Mouse (Mus musculus): ENCODE data around the gene Mettl13. TPM values are rescaled to one million over a fixed set of nuclear protein-coding genes. Genes with fewer than 3 reads are reported as not detected.
A peak's percentile ranks its signal among the peaks of the same experiment; 100 is the strongest.

Mettl13 gene
- polyA plus RNA-seq, 1 experiment from 2014 or later, result 20.1 TPM

GRCm38 (mm10) chr1:162570931-162571601, 22.7 kb upstream of the Mettl13 start:
- Histone ChIP-seq H3K4me1 (ENCODE audit: control insufficient read depth, insufficient read depth, low read length) (peaks cover 6% of the 10 kb centered on the region; the same call in 1 of the 2 replicates), H3K4me2 (ENCODE audit: low read depth, low read length) (peak overlapping the region; percentile 78), H3K9me3 (replicated peaks; ENCODE audit: control insufficient read depth, low read length) (no peaks in the 10 kb centered on the region; the same call in 1 of the 2 replicates), H3K4me3 (replicated peaks; ENCODE audit: low read length) (peak overlapping the region; percentile 77), H3K36me3 (ENCODE audit: control insufficient read depth, insufficient read depth, low read length) (peaks cover 7% of the 10 kb centered on the region), H3K27me3 (ENCODE audit: control insufficient read depth, insufficient read depth, low read length) (no peaks in the 10 kb centered on the region), H3K27ac (ENCODE audit: low read length) (peak overlapping the region; percentile 86), H3K9ac (ENCODE audit: low read length) (peak overlapping the region; percentile 87)
- WGBS, result under 1% methylated on average over 46 of the region's 46 CpGs
- ATAC-seq (ENCODE audit: insufficient read depth, low FRiP score), result no peak; the same call in 1 of the 2 replicates

DNA sequence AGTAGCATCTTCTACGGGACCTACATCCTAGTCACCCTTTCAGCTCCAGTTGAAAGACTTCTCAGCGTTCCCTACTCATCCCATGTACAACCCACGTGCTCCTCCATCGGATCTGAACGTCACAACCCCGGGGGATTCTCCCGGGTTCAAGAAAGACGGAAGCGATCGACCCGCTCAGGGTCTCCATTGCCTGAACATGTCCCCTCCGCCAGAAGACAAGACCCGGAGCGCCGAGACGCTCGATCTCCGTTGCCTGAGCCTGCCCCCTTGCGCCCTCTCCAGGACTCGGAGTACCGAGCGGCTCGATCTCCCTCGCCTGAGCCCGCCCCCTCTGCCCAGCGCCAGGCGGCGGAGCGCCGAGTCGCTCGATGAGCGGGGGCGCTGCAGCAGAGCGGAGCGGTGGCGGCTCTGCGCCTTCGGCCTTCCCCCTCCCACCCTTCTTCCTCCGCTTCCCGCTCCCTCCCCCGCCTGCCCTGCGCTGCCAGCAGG, 22.0 kb upstream of the Mettl13 start, which contains the start of gene Vamp4:
TSS of gene Vamp4 (plus strand) at position 256 of the 489 bp plus-strand sequence.
- peak; percentile 98 for ATAC-seq (ENCODE audit: insufficient read depth, low FRiP score)
- H3K27ac ChIP-seq (ENCODE audit: low read length), result peak within 1 kb of the TSS; percentile 86
- H3K27me3 ChIP-seq (ENCODE audit: control insufficient read depth, insufficient read depth, low read length), result no peaks in the 10 kb centered on the region
- peak within 1 kb of the TSS; percentile 87 for H3K9ac ChIP-seq (ENCODE audit: low read length)
- peak within 1 kb of the TSS; percentile 77 for H3K4me3 ChIP-seq (replicated peaks; ENCODE audit: low read length)
- peaks cover 7% of the 10 kb centered on the region for H3K36me3 ChIP-seq (ENCODE audit: control insufficient read depth, insufficient read depth, low read length)
- H3K4me1 ChIP-seq (ENCODE audit: control insufficient read depth, insufficient read depth, low read length), result peaks cover 6% of the 10 kb centered on the region; the same call in 1 of the 2 replicates
- under 1% methylated on average over 40 of the region's 43 CpGs for WGBS
- peak within 1 kb of the TSS; percentile 78 for H3K4me2 ChIP-seq (ENCODE audit: low read depth, low read length)
- no peaks in the 10 kb centered on the region; the same call in 1 of the 2 replicates for H3K9me3 ChIP-seq (replicated peaks; ENCODE audit: control insufficient read depth, low read length)

DNA sequence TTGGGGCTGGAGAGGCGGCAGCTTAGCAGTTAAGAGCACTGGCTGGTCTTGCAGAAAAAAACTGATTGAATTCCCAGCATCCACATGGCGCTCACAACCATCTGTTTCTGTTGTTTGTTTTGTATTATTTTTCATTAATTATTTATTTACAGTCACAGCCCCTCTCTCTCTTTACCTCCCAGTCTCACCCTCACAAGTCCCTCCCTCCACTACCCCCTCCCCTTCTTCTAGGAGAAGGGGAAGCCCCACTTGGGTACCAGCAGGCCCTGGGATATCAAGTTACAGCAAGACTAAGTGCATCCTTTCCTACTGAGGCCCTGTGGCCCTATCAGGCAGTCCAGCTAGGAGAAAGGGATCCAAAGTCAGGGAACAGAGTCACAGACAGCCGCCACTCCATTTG, 19.0 kb upstream of the Mettl13 start:
- Histone ChIP-seq H3K9me3 (replicated peaks; ENCODE audit: control insufficient read depth, low read length) (no peaks in the 10 kb centered on the region), H3K4me3 (replicated peaks; ENCODE audit: low read length) (no peak overlapping the region), H3K36me3 (ENCODE audit: control insufficient read depth, insufficient read depth, low read length) (no peaks in the 10 kb centered on the region), H3K27ac (ENCODE audit: low read length) (no peak overlapping the region), H3K4me1 (ENCODE audit: control insufficient read depth, insufficient read depth, low read length) (peaks cover 6% of the 10 kb centered on the region; the same call in 1 of the 2 replicates), H3K27me3 (ENCODE audit: control insufficient read depth, insufficient read depth, low read length) (no peaks in the 10 kb centered on the region), H3K4me2 (ENCODE audit: low read depth, low read length) (no peak overlapping the region), H3K9ac (ENCODE audit: low read length) (no peak overlapping the region)
- WGBS, result 38% methylated on average over 3 of the region's 3 CpGs
- no peak for ATAC-seq (ENCODE audit: insufficient read depth, low FRiP score)

DNA sequence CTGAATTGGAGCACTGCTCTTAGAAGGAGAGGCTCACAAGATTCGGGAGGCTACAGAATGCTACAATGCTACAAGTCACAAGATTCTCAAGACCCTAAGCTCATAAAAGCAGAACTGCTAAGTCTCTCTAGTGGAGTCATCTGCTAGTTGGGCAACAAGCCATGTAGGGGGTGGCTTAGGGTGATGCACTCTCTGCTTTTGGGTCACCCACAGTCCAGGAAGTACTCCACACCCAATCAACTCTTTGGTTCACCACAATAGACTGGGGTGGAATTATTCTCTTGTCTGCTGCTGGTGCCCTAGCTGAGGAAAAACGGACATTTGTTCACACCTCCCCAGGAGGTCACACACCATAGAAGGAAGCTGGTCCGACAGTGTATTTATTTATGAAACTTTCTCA, 16.6 kb upstream of the Mettl13 start:
- no peaks in the 10 kb centered on the region for H3K36me3 ChIP-seq (ENCODE audit: control insufficient read depth, insufficient read depth, low read length)
- H3K4me1 ChIP-seq (ENCODE audit: control insufficient read depth, insufficient read depth, low read length), result no peaks in the 10 kb centered on the region
- no peaks in the 10 kb centered on the region for H3K27me3 ChIP-seq (ENCODE audit: control insufficient read depth, insufficient read depth, low read length)
- no peak for ATAC-seq (ENCODE audit: insufficient read depth, low FRiP score)
- no peak overlapping the region for H3K4me2 ChIP-seq (ENCODE audit: low read depth, low read length)
- no peak overlapping the region for H3K4me3 ChIP-seq (replicated peaks; ENCODE audit: low read length)
- H3K27ac ChIP-seq (ENCODE audit: low read length), result no peak overlapping the region
- WGBS, result 51% methylated on average over 3 of the region's 3 CpGs
- H3K9me3 ChIP-seq (replicated peaks; ENCODE audit: control insufficient read depth, low read length), result no peaks in the 10 kb centered on the region
- H3K9ac ChIP-seq (ENCODE audit: low read length), result no peak overlapping the region

DNA sequence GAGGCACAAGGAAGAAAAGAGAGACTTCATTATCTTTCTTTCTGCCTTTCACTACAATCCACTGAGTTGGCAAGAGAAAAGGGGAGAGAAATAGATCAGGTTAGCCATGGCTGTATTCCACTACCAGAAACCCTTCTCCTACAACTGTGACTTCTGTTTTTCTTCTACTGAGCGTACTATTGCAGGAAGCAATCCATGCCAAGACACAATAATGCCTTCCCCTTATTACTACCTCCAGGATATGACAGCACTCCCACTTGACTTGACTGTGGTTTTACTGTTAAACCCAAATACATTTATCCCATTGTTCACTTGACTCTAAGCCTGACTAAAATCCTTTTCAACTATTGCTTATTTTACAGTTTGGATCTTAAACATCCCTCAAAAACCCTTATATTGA, 14.9 kb upstream of the Mettl13 start:
- 70% methylated on average over 1 of the region's 1 CpGs for WGBS
- no peak overlapping the region for H3K4me3 ChIP-seq (replicated peaks; ENCODE audit: low read length)
- no peak for ATAC-seq (ENCODE audit: insufficient read depth, low FRiP score)
- H3K4me1 ChIP-seq (ENCODE audit: control insufficient read depth, insufficient read depth, low read length), result no peaks in the 10 kb centered on the region
- H3K4me2 ChIP-seq (ENCODE audit: low read depth, low read length), result no peak overlapping the region
- H3K9me3 ChIP-seq (replicated peaks; ENCODE audit: control insufficient read depth, low read length), result no peaks in the 10 kb centered on the region
- H3K27me3 ChIP-seq (ENCODE audit: control insufficient read depth, insufficient read depth, low read length), result no peaks in the 10 kb centered on the region
- no peaks in the 10 kb centered on the region for H3K36me3 ChIP-seq (ENCODE audit: control insufficient read depth, insufficient read depth, low read length)
- H3K27ac ChIP-seq (ENCODE audit: low read length), result no peak overlapping the region
- no peak overlapping the region for H3K9ac ChIP-seq (ENCODE audit: low read length)

- WGBS, result 83% methylated on average over 3 of the region's 3 CpGs
- Histone ChIP-seq H3K9ac (ENCODE audit: low read length) (no peak overlapping the region), H3K27ac (ENCODE audit: low read length) (no peak overlapping the region), H3K4me2 (ENCODE audit: low read depth, low read length) (no peak overlapping the region), H3K9me3 (replicated peaks; ENCODE audit: control insufficient read depth, low read length) (no peaks in the 10 kb centered on the region), H3K4me3 (replicated peaks; ENCODE audit: low read length) (no peak overlapping the region), H3K27me3 (ENCODE audit: control insufficient read depth, insufficient read depth, low read length) (no peaks in the 10 kb centered on the region), H3K4me1 (ENCODE audit: control insufficient read depth, insufficient read depth, low read length) (no peaks in the 10 kb centered on the region), H3K36me3 (ENCODE audit: control insufficient read depth, insufficient read depth, low read length) (no peaks in the 10 kb centered on the region)
- ATAC-seq (ENCODE audit: insufficient read depth, low FRiP score), result no peak
These were observed 5.8 kb upstream of the Mettl13 start for GRCm38 (mm10) chr1:162554193-162554592.

- Histone ChIP-seq H3K36me3 (ENCODE audit: control insufficient read depth, insufficient read depth, low read length) (no peaks in the 10 kb centered on the region), H3K27me3 (ENCODE audit: control insufficient read depth, insufficient read depth, low read length) (no peaks in the 10 kb centered on the region), H3K4me3 (replicated peaks; ENCODE audit: low read length) (no peak overlapping the region), H3K27ac (ENCODE audit: low read length) (no peak overlapping the region), H3K4me2 (ENCODE audit: low read depth, low read length) (no peak overlapping the region), H3K4me1 (ENCODE audit: control insufficient read depth, insufficient read depth, low read length) (peaks cover 4% of the 10 kb centered on the region; the same call in 1 of the 2 replicates), H3K9ac (ENCODE audit: low read length) (no peak overlapping the region), H3K9me3 (replicated peaks; ENCODE audit: control insufficient read depth, low read length) (no peaks in the 10 kb centered on the region)
- ATAC-seq (ENCODE audit: insufficient read depth, low FRiP score), result no peak
- 79% methylated on average over 9 of the region's 9 CpGs for WGBS
These were observed 4.6 kb upstream of the Mettl13 start for GRCm38 (mm10) chr1:162552956-162553355.

- H3K27ac ChIP-seq (ENCODE audit: low read length), result no peak overlapping the region
- 0 out of 2 replicates have a peak, but pooled peaks cover 5% of the 10 kb centered on the region for H3K36me3 ChIP-seq (ENCODE audit: control insufficient read depth, insufficient read depth, low read length)
- no peak for ATAC-seq (ENCODE audit: insufficient read depth, low FRiP score)
- H3K4me2 ChIP-seq (ENCODE audit: low read depth, low read length), result no peak overlapping the region
- H3K27me3 ChIP-seq (ENCODE audit: control insufficient read depth, insufficient read depth, low read length), result no peaks in the 10 kb centered on the region
- WGBS, result 70% methylated on average over 5 of the region's 5 CpGs
- H3K4me3 ChIP-seq (replicated peaks; ENCODE audit: low read length), result no peak overlapping the region
- H3K9ac ChIP-seq (ENCODE audit: low read length), result no peak overlapping the region
- H3K9me3 ChIP-seq (replicated peaks; ENCODE audit: control insufficient read depth, low read length), result no peaks in the 10 kb centered on the region
- H3K4me1 ChIP-seq (ENCODE audit: control insufficient read depth, insufficient read depth, low read length), result peaks cover 10% of the 10 kb centered on the region
These were observed 1.4 kb upstream of the Mettl13 start for GRCm38 (mm10) chr1:162549615-162550283.

All from stomach, embryonic 16.5 days (tissue).